Mouse (Mus musculus) cortical plate, adult 2 months (tissue): ENCODE measurements around the gene Tmem100. TPM values are rescaled to one million over a fixed set of nuclear protein-coding genes. Genes with fewer than 3 reads are reported as not detected.

Experiments
- H3K27ac ChIP-seq: fragments of 200-500 bp; 2 replicates; pipeline ENCODE4 v1.5.1; 2012; ENCODE audit warnings: low read length, control low read depth, inconsistent platforms; ENCODE audit not compliant: insufficient read depth
- H3K4me1 ChIP-seq: fragments of 200-500 bp; 2 replicates; pipeline ENCODE4 v1.6.1; 2011; ENCODE audit warnings: low read length; ENCODE audit not compliant: control insufficient read depth, insufficient read depth
- H3K4me3 ChIP-seq: fragments of 200-500 bp; 2 replicates; pipeline ENCODE4 v1.5.1; 2011; ENCODE audit warnings: mild to moderate bottlenecking, low read length, control low read depth; ENCODE audit not compliant: insufficient read depth
- CTCF ChIP-seq: fragments of 200-500 bp; IDR thresholded peaks from 2 replicates; pipeline ENCODE4 v1.5.1; 2011; ENCODE audit warnings: mild to moderate bottlenecking, control low read depth, low read length; ENCODE audit not compliant: insufficient read depth; ENCODE audit errors: extremely low read depth
- POLR2A ChIP-seq: fragments of 200-500 bp; IDR thresholded peaks from 2 replicates; pipeline ENCODE4 v1.6.1; 2011; ENCODE audit warnings: mild to moderate bottlenecking, low read length, control low read depth; ENCODE audit not compliant: insufficient read depth; ENCODE audit errors: extremely low read depth
- polyA plus RNA-seq: library from polyadenylated mRNA; depleted of rRNA; stranded (reverse); fragments of >200 nt; gene quantifications from 2 replicates; pipeline ENCODE4 v1.2.3, GENCODE M21; 2012; rRNA removed

The Tmem100 gene
- polyA plus RNA-seq: 17.8 and 18.2 TPM in 2 replicates

- Histone ChIP-seq H3K4me1 (no peaks in the 10 kb centered on the region), H3K27ac (no peak within 1 kb of the TSS), H3K4me3 (peak within 1 kb of the TSS; percentile 35)
- TF ChIP-seq CTCF: no peak
- no peak for TF ChIP-seq POLR2A
Observed at GRCm38 (mm10) chr11:90029841-90030398, at the start of gene Tmem100. TSS of gene Tmem100 (plus strand) at chr11:90030348.

DNA sequence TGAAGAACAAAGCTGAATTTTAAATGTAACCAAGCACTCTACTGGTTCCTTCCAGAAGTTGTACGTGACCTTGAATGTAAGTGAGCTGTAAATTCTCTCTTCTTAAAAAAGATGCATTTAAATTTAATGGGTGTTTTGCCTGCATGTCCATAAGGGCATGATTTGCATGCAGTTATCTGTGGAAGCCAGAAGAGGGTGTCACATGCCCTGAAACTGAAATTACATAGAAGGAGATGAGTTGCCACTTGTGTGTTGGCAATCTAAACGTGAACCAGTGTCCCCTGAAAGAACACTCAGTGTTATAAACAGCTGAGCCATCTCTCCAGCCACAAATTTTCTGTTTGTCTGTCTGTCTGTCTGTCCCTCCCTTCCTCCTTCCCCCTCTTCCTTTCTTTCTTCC, 47.2 kb upstream of the Tmem100 start:
- no peak overlapping the region for H3K27ac ChIP-seq
- TF ChIP-seq POLR2A (no peak), CTCF (no peak)

DNA sequence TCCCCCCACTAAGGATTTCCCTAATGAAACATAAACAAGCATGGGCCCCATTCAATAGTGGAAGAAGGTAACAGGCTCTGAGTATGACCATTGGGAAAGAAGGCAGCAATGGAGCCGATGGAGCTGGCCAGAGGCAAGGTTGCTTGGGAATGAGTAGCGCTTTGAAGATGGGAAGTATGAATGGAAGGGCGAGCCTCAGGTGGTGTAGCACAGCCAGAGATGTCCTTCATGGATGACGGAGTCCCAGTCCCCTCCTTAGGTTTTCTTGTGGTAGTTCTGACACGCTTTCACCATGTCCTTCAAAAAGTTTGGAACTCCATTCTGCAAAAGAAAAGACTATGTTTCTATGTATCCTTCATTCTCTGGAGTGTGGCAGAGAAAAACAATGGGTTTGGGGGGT, 45.7 kb upstream of the Tmem100 start:
- TF ChIP-seq POLR2A: no peak
- no peak for TF ChIP-seq CTCF
- Histone ChIP-seq H3K4me1 (no peaks in the 10 kb centered on the region), H3K4me3 (no peak overlapping the region), H3K27ac (no peak overlapping the region)

More for the DNA sequence above, 47.2 kb upstream of the Tmem100 start:
- no peak overlapping the region for H3K4me3 ChIP-seq
- peaks cover 3% of the 10 kb centered on the region for H3K4me1 ChIP-seq

GRCm38 (mm10) chr11:89985200-89986187, 44.7 kb upstream of the Tmem100 start:
- Histone ChIP-seq H3K4me1 (no peaks in the 10 kb centered on the region), H3K4me3 (no peak overlapping the region), H3K27ac (no peak overlapping the region)
- TF ChIP-seq CTCF: no peak
- no peak for TF ChIP-seq POLR2A

GRCm38 (mm10) chr11:89986516-89986915, 43.6 kb upstream of the Tmem100 start:
- TF ChIP-seq CTCF: no peak
- TF ChIP-seq POLR2A: no peak
- H3K4me3 ChIP-seq: no peak overlapping the region
- H3K4me1 ChIP-seq: no peaks in the 10 kb centered on the region
- no peak overlapping the region for H3K27ac ChIP-seq

DNA sequence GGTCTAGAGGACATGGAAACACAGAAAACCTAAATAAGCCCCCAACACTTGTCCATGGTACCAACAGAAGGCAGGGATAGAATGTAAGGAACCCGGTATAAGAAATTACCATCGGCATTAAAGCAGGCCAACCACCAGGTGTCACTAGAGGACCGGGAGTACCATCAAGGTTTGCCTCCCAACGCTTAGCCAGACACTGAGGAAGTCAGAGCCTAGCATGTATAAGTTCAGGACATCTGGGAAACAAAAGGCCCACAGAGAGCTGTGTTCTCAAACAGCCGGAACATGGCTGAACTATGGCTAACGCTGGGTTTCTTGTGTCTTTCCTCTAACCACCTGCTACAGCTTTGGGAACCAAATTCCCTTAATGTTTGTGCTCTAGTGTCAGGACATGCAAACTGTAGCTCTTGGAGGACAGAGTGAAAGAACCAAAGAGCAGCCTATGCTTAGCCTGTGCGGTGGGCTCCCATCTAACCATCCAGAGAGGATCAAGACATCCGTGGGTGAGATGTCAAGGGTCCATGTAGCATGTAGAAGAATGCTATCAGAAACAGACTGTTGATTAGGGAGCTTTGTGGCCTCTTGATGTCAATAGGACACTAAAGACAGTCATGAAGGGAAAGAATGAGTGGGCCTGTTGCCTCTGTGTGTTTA, 41.1 kb upstream of the Tmem100 start:
- no peak overlapping the region for H3K27ac ChIP-seq
- H3K4me1 ChIP-seq: no peaks in the 10 kb centered on the region
- no peak for TF ChIP-seq POLR2A
- peak; percentile 96 for TF ChIP-seq CTCF
- no peak overlapping the region for H3K4me3 ChIP-seq

GRCm38 (mm10) chr11:89991661-89992060, 38.5 kb upstream of the Tmem100 start:
- Histone ChIP-seq H3K27ac (no peak overlapping the region), H3K4me3 (no peak overlapping the region), H3K4me1 (no peaks in the 10 kb centered on the region)
- TF ChIP-seq POLR2A: no peak
- no peak for TF ChIP-seq CTCF

GRCm38 (mm10) chr11:89994706-89995105, 35.4 kb upstream of the Tmem100 start:
- no peak for TF ChIP-seq POLR2A
- no peak for TF ChIP-seq CTCF
- H3K27ac ChIP-seq: no peak overlapping the region
- H3K4me3 ChIP-seq: no peak overlapping the region
- H3K4me1 ChIP-seq: no peaks in the 10 kb centered on the region

- TF ChIP-seq CTCF (no peak), POLR2A (no peak)
- no peaks in the 10 kb centered on the region for H3K4me1 ChIP-seq
- H3K4me3 ChIP-seq: no peak overlapping the region
- no peak overlapping the region for H3K27ac ChIP-seq
Observed at GRCm38 (mm10) chr11:89995596-89995995, 34.6 kb upstream of the Tmem100 start.

DNA sequence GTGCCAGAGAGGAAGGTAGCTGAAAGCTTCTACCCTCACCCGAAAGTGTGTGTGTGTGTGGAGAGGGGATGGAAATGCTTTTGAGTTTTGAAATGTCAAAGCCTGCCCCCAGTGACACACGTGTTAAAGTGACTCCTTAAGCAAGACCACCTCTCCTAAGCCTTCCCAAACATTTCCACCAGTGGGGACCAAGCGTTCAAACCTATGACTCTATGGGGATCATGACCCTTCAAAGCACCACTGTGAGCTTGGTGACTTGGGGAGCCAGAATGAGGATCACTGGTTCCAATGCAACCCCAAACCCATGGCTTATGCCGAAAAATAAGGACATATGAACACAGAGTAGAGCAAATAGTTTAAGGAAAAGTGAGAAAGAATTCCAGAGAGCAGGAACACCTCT, 33.7 kb upstream of the Tmem100 start:
- TF ChIP-seq POLR2A (no peak), CTCF (no peak)
- H3K27ac ChIP-seq: no peak overlapping the region
- H3K4me3 ChIP-seq: no peak overlapping the region
- H3K4me1 ChIP-seq: no peaks in the 10 kb centered on the region
